Mouse (Mus musculus) intestine, embryonic 16.5 days (tissue): Measurements from ENCODE around the gene Tyk2. TPM values are rescaled to one million over a fixed set of nuclear protein-coding genes. Genes with fewer than 3 reads are reported as not detected.

ENCODE experiments used
- ATAC-seq: fragments of 200-750 bp; cut with Nextera tagmentation; 2 replicates; pipeline ENCODE4 v1.8.0; 2017; ENCODE audit warnings: moderate TSS enrichment, moderate library complexity
- H3K27ac ChIP-seq: fragments of 300-500 bp; sonication (generic); 2 replicates; pipeline ENCODE4 v1.5.1; 2014; ENCODE audit warnings: mild to moderate bottlenecking, low read length
- H3K27me3 ChIP-seq: fragments of 300-500 bp; sonication (generic); replicated peaks from 2 replicates; pipeline ENCODE4 v1.6.1; 2014; ENCODE audit warnings: low read length, control low read depth, mixed read lengths; ENCODE audit not compliant: control insufficient read depth, insufficient read depth
- H3K36me3 ChIP-seq: fragments of 300-500 bp; sonication (generic); 2 replicates; pipeline ENCODE4 v1.6.1; 2014; ENCODE audit warnings: low read length, control low read depth; ENCODE audit not compliant: control insufficient read depth, insufficient read depth
- H3K4me1 ChIP-seq: fragments of 300-500 bp; sonication (generic); 2 replicates; pipeline ENCODE4 v1.6.1; 2014; ENCODE audit warnings: low read length, control low read depth, mixed read lengths; ENCODE audit not compliant: control insufficient read depth, insufficient read depth
- H3K4me2 ChIP-seq: fragments of 300-500 bp; sonication (generic); 2 replicates; pipeline ENCODE4 v1.6.1; 2014; ENCODE audit warnings: low read depth, low read length, control low read depth
- H3K4me3 ChIP-seq: fragments of 300-500 bp; sonication (generic); 2 replicates; pipeline ENCODE4 v1.5.1; 2014; ENCODE audit warnings: mild to moderate bottlenecking, low read length
- H3K9ac ChIP-seq: fragments of 300-500 bp; sonication (generic); 2 replicates; pipeline ENCODE4 v1.6.1; 2014; ENCODE audit warnings: low read depth, low read length
- H3K9me3 ChIP-seq: fragments of 300-500 bp; sonication (generic); 2 replicates; pipeline ENCODE4 v1.6.1; 2016; ENCODE audit warnings: low read length, control low read depth; ENCODE audit not compliant: control insufficient read depth
- whole genome bisulfite sequencing: fragments of 180-500 bp; shearing (Covaris S2); extraction: QIAGEN DNeasy Blood & Tissue Kit; methylation state at CpG from one replicate; pipeline ENCODE4 v1.1.7; 2014; 5-methylcytosine and 5-hydroxymethylcytosine counted together
- polyA plus RNA-seq: library from polyadenylated mRNA; unstranded; fragments of >200 nt; fragmentation: Nextera tagmentation; extraction: Ambion mirVana; gene quantifications from 2 replicates; pipeline ENCODE4 v1.2.1, GENCODE M21; 2015

Gene Tyk2
- polyA plus RNA-seq, 1 experiment from 2014 or later, result 17.0 TPM

DNA sequence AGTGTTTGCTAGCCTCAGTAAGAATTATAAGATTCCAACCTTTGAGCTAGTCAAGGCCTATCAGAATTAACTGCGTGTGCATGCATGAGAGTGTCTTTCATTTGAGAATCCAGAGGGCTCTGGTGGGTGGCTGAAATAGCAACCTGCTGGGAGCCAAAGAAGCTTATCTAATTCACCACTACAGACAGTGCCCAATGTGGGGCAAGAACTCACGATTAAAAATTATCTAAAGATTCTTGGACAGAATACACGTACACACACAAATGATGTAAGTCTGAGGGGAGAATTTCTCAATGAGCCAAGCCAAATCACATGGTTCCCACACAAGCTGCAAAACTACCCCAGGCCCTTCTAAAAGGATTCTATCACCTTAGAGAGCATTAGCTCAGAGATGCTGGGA, 47.7 kb downstream of the Tyk2 start:
- H3K27me3 ChIP-seq, result no peaks in the 10 kb centered on the region
- WGBS, result 86% methylated on average over 3 of the region's 3 CpGs
- no peak overlapping the region for H3K4me3 ChIP-seq
- ATAC-seq, result no peak
- H3K4me2 ChIP-seq, result no peak overlapping the region
- no peak overlapping the region for H3K27ac ChIP-seq
- peaks cover 4% of the 10 kb centered on the region for H3K4me1 ChIP-seq
- H3K36me3 ChIP-seq, result peaks cover 49% of the 10 kb centered on the region
- no peak overlapping the region for H3K9ac ChIP-seq
- H3K9me3 ChIP-seq, result no peaks in the 10 kb centered on the region

DNA sequence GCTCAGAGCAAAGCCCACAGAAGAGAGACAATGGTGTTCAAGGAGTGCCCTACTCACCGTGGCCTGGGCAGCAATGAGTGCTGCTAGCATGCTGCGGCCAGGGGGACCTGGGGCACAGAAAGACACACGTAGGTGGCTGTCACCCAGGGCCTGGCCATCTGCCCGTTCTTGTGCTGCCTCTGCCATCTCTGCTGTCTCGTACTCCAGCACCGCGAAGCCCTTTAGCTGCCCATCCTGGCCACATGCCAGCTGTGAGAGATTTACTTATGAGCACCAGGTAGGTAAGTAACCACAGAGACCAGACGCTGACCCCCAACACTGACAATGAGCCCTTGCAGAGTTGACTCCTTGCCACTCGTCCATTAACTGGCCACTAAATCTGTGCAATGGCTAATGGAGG, 49.9 kb downstream of the Tyk2 start:
- WGBS, result 84% methylated on average over 9 of the region's 9 CpGs
- Histone ChIP-seq H3K9me3 (no peaks in the 10 kb centered on the region), H3K4me1 (peaks cover 1% of the 10 kb centered on the region), H3K4me2 (no peak overlapping the region), H3K36me3 (peaks cover 48% of the 10 kb centered on the region), H3K9ac (no peak overlapping the region), H3K27me3 (no peaks in the 10 kb centered on the region), H3K27ac (no peak overlapping the region), H3K4me3 (no peak overlapping the region)
- ATAC-seq, result no peak

DNA sequence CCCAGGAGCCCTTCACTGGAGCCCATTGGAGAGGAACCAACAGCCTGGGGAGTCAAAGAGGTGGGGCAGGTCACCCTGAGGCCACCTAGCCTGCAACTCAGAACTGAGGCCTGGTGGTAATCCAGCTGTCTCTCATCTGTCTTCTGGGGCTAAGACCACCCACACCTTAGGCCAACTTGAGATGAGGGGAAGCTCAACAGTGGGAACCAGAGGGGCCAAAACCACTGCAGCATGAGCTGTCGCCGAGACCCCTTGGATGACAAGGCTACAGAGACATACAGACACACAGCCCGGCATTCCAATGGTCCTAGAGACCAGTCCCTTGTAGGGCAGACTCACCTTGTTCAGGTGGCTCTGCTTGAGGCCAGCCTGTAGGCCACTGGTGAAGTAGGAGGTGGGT, 55.4 kb downstream of the Tyk2 start:
- H3K4me3 ChIP-seq, result no peak overlapping the region
- no peak overlapping the region for H3K27ac ChIP-seq
- H3K27me3 ChIP-seq, result no peaks in the 10 kb centered on the region
- no peak overlapping the region for H3K9ac ChIP-seq
- H3K9me3 ChIP-seq, result no peaks in the 10 kb centered on the region
- 88% methylated on average over 3 of the region's 3 CpGs for WGBS
- ATAC-seq, result no peak
- no peaks in the 10 kb centered on the region for H3K4me1 ChIP-seq
- H3K4me2 ChIP-seq, result no peak overlapping the region
- H3K36me3 ChIP-seq, result peaks cover 35% of the 10 kb centered on the region

DNA sequence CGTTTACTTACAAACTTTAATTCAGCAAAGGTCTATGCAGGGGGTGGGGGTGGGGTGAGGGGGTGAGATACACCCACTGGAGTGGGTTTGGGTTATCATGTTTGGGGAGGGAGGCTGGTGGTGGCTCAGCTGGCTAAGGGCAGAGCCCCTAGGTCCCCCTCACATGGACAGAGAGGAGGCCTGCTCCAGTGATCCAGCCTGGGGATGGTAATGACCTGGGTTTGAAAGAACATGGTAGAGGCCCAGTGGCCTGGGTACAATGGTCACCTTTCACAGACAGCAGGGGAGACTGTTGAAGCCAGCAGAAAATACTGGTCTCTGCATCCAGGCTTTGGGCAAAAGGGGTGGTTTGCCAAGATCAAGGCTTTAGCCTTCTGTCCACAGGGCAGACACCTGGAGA, 56.9 kb downstream of the Tyk2 start:
- no peak overlapping the region for H3K9ac ChIP-seq
- H3K27ac ChIP-seq, result no peak overlapping the region
- H3K4me2 ChIP-seq, result no peak overlapping the region
- 75% methylated on average over 1 of the region's 1 CpGs for WGBS
- ATAC-seq, result no peak
- no peaks in the 10 kb centered on the region for H3K9me3 ChIP-seq
- no peaks in the 10 kb centered on the region for H3K4me1 ChIP-seq
- no peaks in the 10 kb centered on the region for H3K27me3 ChIP-seq
- H3K36me3 ChIP-seq, result peaks cover 21% of the 10 kb centered on the region
- H3K4me3 ChIP-seq, result no peak overlapping the region

DNA sequence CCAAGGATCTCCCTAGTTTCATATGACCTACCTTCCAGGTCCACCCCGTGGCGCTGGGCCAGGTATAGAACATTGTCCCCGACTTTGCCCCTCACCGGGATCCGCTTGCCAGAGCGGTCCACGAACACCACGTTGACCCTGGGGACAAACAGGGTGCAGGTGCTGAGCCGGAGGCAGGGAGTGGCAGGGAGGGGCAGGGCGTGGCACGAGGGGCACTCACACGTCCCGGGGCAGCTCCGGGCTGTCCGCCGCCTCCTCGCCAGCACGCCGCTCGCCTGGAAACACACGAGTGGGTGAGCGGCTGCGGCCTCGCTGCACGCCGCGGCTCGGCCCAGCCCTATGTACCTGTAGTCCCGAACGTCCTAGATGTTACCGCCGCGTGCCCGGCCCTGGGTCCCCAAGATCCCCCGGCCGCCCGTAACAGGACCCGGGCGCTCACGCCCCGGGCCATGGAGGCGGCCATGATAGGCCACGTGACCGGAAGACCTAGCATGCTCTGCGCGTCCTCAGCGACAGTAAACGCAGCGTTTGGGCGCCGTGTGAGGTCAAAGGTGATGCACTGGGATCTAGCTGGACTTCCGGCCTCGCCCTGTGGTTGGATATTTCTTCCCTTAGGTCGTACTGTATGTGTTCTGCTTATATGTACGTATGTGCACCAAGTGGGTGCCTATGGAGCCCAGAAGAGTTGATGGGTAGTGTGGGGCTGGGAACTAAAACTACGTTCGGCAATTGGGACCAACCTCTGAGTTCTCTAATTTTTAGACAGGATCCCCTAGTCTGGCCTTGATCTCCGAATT, 57.8 kb downstream of the Tyk2 start, which contains the start of the genes Gm49373 and Fdx1l:
Gene Gm49373, minus strand, starts transcription at position 53 of the 797 bp plus-strand sequence.
Gene Fdx1l, minus strand, starts transcription at position 571 of the 797 bp plus-strand sequence.
- peak within 1 kb of the TSS; percentile 83 for H3K27ac ChIP-seq
- H3K9me3 ChIP-seq, result no peaks in the 10 kb centered on the region
- H3K36me3 ChIP-seq, result peaks cover 15% of the 10 kb centered on the region; the same call in 1 of the 2 replicates
- no peaks in the 10 kb centered on the region for H3K27me3 ChIP-seq
- no peaks in the 10 kb centered on the region for H3K4me1 ChIP-seq
- peak within 1 kb of the TSS; percentile 84 for H3K9ac ChIP-seq
- WGBS, result 2% methylated on average over 47 of the region's 58 CpGs
- peak; percentile 95 for ATAC-seq
- H3K4me3 ChIP-seq, result peak within 1 kb of the TSS; percentile 79
- peak within 1 kb of the TSS; percentile 71 for H3K4me2 ChIP-seq

DNA sequence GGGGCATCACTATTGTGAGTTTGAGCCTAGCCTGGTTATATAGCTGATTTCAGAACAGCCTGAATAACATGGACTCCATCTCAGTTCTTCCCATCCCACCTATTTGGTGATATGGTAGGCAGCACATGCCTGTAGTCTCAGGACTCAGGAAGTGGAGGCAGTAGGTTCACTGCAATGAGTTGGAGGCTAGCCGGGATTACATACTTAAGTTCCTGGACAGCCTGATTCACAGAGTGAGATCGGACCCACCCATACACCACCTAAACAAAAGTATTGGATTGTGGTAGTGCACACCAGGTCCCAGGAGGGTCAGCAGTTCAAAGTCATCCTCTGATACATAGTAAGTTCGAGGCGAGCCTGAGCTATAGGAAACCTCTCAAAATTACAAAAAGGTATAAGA, 58.4 kb downstream of the Tyk2 start:
- peak; percentile 32 for ATAC-seq

DNA sequence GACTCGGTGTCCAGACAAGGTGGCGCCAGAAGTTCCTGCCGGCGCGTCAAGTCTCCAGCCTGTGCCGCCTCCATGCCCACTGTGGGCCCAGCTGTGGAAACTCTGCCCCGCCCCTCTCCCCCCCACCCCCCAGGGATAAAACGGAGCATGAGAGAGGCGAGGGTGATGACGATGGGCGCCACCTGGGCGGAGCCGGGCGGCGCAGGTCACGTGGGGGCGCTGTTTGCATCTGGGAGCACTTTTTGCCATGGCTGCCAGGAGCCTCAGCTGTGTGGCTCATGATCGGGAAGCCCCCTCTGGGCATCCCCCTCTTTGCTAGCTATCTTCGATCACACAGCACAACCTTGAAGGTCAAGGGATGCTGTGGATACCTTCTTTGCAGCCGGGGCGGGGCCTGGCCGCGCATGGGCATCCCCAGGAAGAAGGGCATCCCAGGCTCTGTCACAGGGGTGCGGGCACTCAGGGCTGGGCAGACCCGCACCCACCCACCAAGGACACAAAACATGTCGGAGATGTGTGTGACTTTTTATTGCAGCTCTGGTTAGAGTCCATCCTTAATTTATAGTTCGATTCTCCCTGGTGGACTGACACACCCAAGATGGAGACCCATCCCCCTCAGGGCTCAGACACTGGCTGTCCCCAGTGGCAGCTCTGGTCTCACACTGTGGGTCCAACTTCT, 63.9 kb downstream of the Tyk2 start, which contains the start of gene Zglp1:
Gene Zglp1, minus strand, starts transcription at position 88 of the 679 bp plus-strand sequence.
- no peak within 1 kb of the TSS for H3K4me3 ChIP-seq
- H3K9ac ChIP-seq, result no peak within 1 kb of the TSS
- H3K36me3 ChIP-seq, result peaks cover 5% of the 10 kb centered on the region
- H3K27me3 ChIP-seq, result no peaks in the 10 kb centered on the region
- ATAC-seq, result no peak
- no peaks in the 10 kb centered on the region for H3K9me3 ChIP-seq
- no peak within 1 kb of the TSS for H3K4me2 ChIP-seq
- H3K4me1 ChIP-seq, result no peaks in the 10 kb centered on the region
- H3K27ac ChIP-seq, result no peak within 1 kb of the TSS
- 82% methylated on average over 27 of the region's 27 CpGs for WGBS

More for the DNA sequence above, 58.4 kb downstream of the Tyk2 start:
- Histone ChIP-seq H3K4me2 (peak overlapping the region; percentile 71), H3K27me3 (no peaks in the 10 kb centered on the region), H3K4me3 (peak overlapping the region; percentile 79), H3K9me3 (no peaks in the 10 kb centered on the region), H3K27ac (peak overlapping the region; percentile 83), H3K9ac (peak overlapping the region; percentile 84), H3K4me1 (no peaks in the 10 kb centered on the region), H3K36me3 (peaks cover 15% of the 10 kb centered on the region; the same call in 1 of the 2 replicates)
- 8% methylated on average over 4 of the region's 4 CpGs for WGBS

DNA sequence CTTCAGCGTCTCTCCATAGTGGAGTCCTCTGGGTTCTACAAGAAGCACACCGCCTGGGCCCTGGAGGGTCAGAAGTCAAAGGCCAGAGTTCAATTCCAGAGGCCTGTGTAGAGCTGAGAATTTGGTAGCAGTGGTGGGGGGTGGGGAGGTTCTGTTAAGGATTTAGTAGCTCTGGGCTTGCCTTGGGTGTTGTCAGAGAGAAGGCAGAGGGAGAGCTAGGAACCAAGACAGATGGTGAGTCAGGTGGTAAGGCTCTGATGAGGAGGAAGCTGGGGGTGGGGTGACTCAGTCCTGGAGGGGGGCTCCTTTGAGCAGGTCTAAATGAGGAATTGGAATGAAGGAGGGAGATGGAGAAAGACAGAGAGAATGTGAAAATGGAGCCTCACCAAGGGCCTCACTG, 68.1 kb downstream of the Tyk2 start:
- Histone ChIP-seq H3K4me2 (no peak overlapping the region), H3K9me3 (no peaks in the 10 kb centered on the region), H3K27me3 (no peaks in the 10 kb centered on the region), H3K36me3 (peaks cover 5% of the 10 kb centered on the region), H3K4me1 (no peaks in the 10 kb centered on the region), H3K27ac (no peak overlapping the region), H3K4me3 (no peak overlapping the region), H3K9ac (no peak overlapping the region)
- WGBS, result 92% methylated on average over 2 of the region's 2 CpGs
- ATAC-seq, result no peak
